27 mouse cellular contexts compared by ENCODE assay signal in the genomic region with DNA sequence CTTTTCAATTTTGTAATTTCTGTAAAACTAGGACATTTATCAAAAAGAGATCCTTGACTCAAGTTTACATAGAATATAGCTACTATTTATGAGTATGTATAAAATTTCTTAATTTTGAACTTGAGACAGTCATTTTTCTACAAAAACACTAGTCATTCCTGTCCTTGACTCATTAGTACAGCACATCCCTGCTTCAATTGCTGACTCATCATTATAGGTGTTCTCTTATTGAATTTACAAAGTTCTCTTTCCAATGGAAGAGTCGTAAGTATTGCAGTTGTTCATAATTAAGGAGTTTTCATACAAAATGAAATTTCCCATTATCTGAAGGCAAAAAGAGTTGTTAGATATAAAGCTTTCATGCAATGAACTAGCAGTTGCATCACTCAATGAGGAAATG.
"Had no signal": no experiment of that assay in that cellular context is flagged by ENCODE, and none has a peak within 500 bp of the region (broad histone marks: within the 10 kb centered on the region; RNA-seq: fewer than 3 reads in every experiment).

No protein-coding gene starts in this region.

- H3K9ac ChIP-seq: limb, embryonic 12.5 days; limb, embryonic 13.5 days; limb, embryonic 15.5 days; liver, embryonic 12.5 days; liver, embryonic 13.5 days; liver, embryonic 14.5 days; liver, embryonic 15.5 days; liver, postnatal 0 days; lung, embryonic 14.5 days; lung, embryonic 15.5 days; midbrain, embryonic 12.5 days; midbrain, embryonic 13.5 days; midbrain, embryonic 15.5 days had no signal

- H3K4me1 ChIP-seq: limb, embryonic 10.5 days; limb, embryonic 12.5 days; limb, embryonic 13.5 days; limb, embryonic 15.5 days; liver, embryonic 12.5 days; liver, embryonic 13.5 days; liver, embryonic 15.5 days; lung, embryonic 15.5 days; megakaryocyte, embryonic 14.5 days; midbrain, embryonic 10.5 days; midbrain, embryonic 12.5 days; midbrain, embryonic 13.5 days; midbrain, embryonic 15.5 days had no signal

- DNase-seq: left cerebral cortex, postnatal 4 days; liver; liver, embryonic 13.5 days; liver, postnatal 0 days; lung, adult 18-20 months; lung, adult 2 months; lung, embryonic 14.5 days; lung, postnatal 10 days; lung, postnatal 14 days; lung, postnatal 36 days; lung, postnatal 4 days; midbrain, embryonic 14.5 days had no signal

- H3K27ac ChIP-seq: limb, embryonic 10.5 days; limb, embryonic 12.5 days; limb, embryonic 13.5 days; limb, embryonic 15.5 days; liver, embryonic 12.5 days; liver, embryonic 13.5 days; liver, embryonic 14.5 days; liver, embryonic 15.5 days; lung, embryonic 15.5 days; macrophage; midbrain, embryonic 10.5 days; midbrain, embryonic 12.5 days; midbrain, embryonic 13.5 days; midbrain, embryonic 15.5 days had no signal

- H3K4me3 ChIP-seq: limb, embryonic 10.5 days; limb, embryonic 12.5 days; limb, embryonic 13.5 days; limb, embryonic 15.5 days; liver, embryonic 12.5 days; liver, embryonic 13.5 days; liver, embryonic 15.5 days; lung, embryonic 15.5 days; megakaryocyte, embryonic 14.5 days; midbrain, embryonic 10.5 days; midbrain, embryonic 12.5 days; midbrain, embryonic 13.5 days; midbrain, embryonic 15.5 days; myocyte had no signal

- H3K9me3 ChIP-seq: limb, embryonic 10.5 days; limb, embryonic 12.5 days; limb, embryonic 13.5 days; limb, embryonic 15.5 days; liver, embryonic 12.5 days; liver, embryonic 13.5 days; liver, embryonic 15.5 days; lung, embryonic 15.5 days; megakaryocyte, embryonic 14.5 days; midbrain, embryonic 10.5 days; midbrain, embryonic 12.5 days; midbrain, embryonic 13.5 days; midbrain, embryonic 15.5 days had no signal

- H3K36me3 ChIP-seq: limb, embryonic 10.5 days; limb, embryonic 12.5 days; limb, embryonic 13.5 days; limb, embryonic 15.5 days; liver, embryonic 12.5 days; liver, embryonic 13.5 days; liver, embryonic 15.5 days; lung, embryonic 15.5 days; midbrain, embryonic 10.5 days; midbrain, embryonic 12.5 days; midbrain, embryonic 13.5 days; midbrain, embryonic 15.5 days had no signal

- H3K27me3 ChIP-seq: limb, embryonic 12.5 days; limb, embryonic 13.5 days; limb, embryonic 15.5 days; liver, embryonic 12.5 days; liver, embryonic 13.5 days; liver, embryonic 15.5 days; lung, embryonic 15.5 days; megakaryocyte, embryonic 14.5 days; midbrain, embryonic 12.5 days; midbrain, embryonic 13.5 days; midbrain, embryonic 15.5 days had no signal
